Mouse (Mus musculus): ENCODE measurements around the gene Krtap5-4. TPM values are rescaled to one million over a fixed set of nuclear protein-coding genes. Genes with fewer than 3 reads are reported as not detected.

Krtap5-4 gene
- polyA plus RNA-seq, 1 experiment, result not detected

DNA sequence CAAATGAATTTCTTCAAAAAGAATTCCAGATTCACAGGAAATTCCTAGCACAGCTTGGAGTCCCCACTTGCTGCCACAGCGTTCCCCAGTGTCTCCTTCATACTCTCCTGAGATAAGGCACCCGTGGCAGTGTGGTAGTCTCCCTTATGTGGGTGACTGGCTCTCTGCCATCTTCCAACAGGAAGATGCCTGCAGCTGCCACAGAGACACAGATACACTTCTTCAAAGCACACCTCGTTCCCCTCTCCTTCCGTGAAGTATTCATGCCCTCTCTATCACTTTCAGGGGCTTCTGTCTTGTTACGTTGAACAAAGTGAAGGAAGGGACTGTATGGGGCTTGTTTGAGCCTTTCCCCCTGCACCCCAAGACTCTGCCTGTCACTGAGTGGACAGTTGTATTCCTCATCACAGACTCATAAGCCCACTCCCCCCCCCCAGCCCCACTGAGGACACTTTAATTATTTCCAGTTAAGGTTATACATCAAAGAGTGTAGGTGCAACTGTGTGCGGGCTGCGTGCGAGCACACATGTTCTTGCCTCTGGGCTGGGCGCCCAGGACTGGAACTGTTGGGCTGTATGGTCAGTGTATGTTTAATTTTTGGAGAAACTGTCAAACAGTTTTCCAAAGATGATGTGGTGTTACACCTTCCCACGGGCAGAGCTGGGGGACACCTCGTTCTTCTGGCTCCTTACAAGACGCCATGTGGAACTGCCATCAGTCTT is 20.2 kb downstream of the Krtap5-4 start:
- TF ChIP-seq GATA1 (IDR thresholded peaks at IDR 0.05; ENCODE audit: low read length), result no peak

DNA sequence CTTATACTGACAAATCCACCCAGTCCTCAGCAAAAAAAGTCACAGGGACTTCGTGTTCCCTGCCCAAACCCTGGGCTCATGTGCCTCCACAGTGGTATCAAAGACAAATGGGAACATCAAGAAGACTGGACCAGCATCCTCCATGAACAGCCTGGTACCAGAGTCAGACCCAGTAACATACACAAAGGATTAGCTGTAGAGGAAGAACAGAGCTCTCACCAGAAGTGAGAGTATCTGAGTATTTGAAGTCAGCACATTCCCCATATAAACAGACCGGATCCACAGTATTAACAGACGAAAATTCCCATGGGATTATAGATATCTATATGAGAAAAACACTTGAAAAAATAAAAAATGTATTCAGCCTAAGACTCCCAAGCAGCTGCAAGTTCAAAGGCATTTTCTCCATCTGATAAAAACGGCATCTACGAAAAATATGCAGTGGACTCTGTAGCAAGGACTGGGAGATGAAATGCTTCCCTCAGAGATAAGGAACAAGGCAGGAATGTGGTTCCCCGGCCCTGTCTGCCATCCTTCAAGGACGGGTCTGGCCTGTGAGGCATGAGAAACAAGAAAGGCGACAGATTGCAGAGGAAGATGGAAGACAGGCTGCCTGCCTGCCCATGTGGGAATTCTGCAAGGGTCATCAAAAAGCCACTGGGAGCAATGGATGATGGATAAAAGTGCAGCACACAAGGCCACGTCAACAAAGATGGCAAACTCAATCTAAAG is 23.5 kb downstream of the Krtap5-4 start:
- no peak for TF ChIP-seq GATA1 (IDR thresholded peaks at IDR 0.05; ENCODE audit: low read length)

DNA sequence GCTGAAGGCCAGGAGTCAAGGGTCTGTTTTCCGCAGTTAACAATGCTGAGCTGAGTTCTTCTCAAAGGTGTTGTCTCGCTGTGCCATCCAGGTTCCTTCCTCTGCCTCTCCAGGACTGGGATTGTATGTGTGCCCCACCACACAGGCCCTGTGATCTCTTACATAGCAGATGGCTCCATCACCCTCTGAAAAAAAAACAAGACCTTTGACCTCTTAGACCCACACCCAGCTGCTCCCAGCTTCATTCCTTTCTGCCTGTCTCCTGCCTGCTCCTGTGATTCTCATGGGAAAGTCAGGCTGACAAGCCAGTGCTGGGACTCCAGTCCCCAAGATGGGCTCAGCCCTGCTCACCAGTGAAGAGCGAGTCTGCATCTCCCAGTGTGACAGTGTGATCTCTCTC is 25.2 kb downstream of the Krtap5-4 start:
- no peak for TF ChIP-seq GATA1 (IDR thresholded peaks at IDR 0.05; ENCODE audit: low read length)

DNA sequence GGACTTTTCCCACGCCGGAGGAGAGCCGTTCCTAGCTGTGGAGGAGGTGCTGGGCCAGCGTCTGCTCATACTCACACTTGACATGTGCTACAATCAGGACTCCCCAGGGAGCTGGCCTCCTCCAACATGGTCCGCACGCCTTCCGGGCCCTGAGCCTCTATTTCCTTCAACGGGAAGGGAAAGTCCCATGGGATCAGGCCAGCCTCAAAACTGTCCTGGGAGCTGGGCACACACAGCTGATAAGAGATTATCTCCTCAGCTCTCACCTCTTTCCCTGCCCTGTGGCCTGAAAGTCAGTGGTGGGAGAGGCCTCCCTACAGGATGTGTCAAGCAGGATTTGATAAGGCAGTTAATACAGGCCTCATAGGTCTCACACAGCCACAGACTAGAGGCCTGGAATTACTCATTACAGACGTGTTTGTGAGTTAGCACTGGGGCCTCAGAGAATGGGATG is 26.9 kb downstream of the Krtap5-4 start:
- TF ChIP-seq GATA1 (IDR thresholded peaks at IDR 0.05; ENCODE audit: low read length), result peak; percentile 12

DNA sequence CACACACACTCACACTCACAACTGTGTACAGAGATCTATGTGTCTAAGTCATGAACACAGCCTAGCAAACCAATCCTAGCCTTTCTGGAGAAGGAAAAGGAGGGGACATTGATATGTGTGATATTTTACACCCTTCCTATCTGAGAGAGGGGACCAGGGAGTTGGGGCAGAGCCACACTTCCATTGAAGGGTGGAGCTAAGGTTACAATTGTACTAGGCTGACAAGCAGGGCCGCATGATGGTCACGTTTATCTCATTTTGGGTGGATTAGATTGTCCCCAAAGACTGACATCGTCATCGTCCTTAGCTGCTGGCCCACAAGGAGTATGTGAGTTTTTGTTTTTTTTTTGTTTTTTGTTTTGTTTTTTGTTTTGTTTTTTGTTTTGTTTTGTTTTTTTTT is 27.9 kb downstream of the Krtap5-4 start:
- no peak for TF ChIP-seq GATA1 (IDR thresholded peaks at IDR 0.05; ENCODE audit: low read length)

DNA sequence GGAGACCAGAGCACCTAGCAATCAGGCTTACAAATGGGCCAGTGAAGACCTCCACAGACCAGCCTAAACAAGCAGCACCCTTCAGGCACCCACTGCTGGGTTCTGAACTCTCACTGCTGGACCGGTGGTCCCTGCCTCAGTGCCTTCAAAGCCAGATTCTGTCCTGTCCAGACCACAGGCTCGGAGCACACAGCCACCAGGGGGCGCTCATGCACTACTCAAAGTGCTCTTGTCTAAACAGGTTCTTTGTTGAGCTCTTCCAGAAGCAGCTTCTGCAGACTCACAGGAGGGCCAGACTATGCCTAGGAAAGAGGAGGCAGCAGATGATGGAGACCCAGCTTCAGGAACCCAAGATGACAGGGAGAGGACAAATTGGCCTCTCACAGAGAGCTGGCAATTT is 30.9 kb downstream of the Krtap5-4 start:
- TF ChIP-seq GATA1 (IDR thresholded peaks at IDR 0.05; ENCODE audit: low read length), result no peak

DNA sequence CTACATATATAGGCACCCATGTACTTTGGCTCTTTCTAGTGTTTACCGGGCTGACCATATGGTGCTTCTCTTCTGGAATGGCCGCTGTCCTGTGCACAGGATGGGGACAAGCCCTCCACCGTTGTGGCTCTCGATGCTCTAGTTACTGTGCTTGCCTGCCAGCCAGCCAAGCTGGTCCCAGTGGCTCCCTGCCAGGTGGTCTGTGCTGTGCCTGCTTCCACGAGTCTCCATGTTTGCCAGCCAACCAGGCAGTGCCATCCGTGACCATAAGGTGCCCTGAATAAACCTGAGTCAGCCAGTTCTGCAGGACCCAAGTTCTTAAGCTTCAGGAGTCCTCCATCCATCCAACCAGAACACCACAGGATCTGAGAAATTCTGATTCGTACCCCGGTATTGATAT is 31.8 kb downstream of the Krtap5-4 start:
- TF ChIP-seq GATA1 (IDR thresholded peaks at IDR 0.05; ENCODE audit: low read length), result no peak

DNA sequence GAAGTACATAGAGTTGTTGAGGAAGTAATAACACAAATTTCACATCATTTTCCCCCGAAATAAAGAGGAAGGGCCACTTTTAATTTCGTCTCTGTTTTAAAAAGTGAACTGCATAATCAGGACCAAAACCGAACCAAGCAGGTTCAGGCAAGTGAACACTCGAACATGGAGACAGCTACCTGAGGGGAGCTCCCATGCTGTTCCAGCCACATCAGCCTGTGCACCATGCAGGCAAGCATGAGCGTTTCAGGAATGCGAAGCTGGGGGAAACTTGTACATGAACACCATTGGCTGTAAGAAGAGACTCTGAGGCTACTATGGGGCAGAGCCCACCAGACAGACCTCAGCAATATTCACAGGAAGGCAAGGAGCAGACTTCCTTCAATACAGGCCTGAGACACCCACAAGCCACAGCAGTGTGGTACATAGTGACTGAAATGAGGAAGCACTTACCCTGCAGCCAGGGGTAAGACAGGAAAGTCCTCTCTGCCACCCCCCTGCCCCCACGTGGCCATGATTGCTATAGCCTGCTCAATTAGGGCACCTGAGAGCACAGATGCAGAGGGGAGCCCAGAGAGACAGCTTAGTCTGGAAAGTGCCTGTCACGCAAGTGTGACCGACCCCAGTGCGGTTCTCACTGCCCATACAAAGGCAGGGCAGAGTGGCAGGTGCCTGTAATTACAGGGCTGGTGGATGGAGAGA is 37.1 kb downstream of the Krtap5-4 start:
- TF ChIP-seq GATA1 (IDR thresholded peaks at IDR 0.05; ENCODE audit: low read length), result no peak

DNA sequence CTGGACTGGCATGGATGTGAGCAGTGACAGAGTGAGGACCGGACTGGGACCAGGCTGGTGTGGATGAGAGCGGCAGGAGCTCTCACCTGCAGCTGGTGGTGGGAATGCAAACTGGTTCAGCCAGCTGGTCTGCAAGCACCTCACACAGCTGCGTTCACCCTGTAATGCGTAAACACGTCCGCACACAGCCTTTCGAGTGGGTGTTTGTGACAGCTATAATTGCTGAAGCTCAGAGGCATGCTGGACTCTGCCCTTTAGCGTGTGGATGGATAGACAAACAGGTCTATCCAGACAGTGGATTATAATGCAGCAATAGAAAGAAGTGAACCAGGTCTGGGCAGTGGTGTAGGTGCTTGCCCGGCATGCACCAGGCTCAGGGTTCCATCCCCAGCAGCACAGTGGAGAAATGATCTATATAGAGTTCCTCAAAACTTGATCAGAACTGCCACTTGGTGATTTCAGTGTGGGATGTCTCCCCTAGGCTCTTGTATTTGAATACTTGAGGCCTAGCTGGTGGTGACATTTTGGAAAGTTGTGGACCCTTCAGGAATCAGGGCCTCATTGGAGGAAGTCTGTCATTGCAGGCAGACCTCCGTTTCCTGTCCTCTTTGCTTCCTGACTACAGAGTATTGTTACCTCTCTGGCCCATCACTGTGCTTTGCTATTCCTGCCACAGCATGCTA is 38.4 kb downstream of the Krtap5-4 start:
- no peak for TF ChIP-seq GATA1 (IDR thresholded peaks at IDR 0.05; ENCODE audit: low read length)

DNA sequence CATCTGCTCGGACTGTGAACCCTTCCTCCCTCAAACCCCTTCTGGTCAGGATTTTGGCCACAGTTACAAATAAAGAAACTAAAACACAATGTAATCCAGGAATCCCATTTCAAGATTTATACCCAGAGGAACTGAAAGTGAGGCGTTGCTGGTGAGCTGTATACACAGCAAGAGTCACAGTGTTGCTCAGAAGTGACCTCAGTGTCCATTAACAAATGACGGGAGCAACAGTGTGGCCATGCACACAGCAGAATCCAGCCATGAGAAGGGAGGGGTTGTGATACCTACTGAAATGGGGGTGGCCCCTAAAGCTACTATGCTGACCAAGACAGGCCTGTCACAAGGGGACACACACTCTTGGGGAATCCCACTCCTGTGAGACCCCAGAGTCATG is 38.9 kb downstream of the Krtap5-4 start:
- no peak for TF ChIP-seq GATA1 (IDR thresholded peaks at IDR 0.05; ENCODE audit: low read length)

DNA sequence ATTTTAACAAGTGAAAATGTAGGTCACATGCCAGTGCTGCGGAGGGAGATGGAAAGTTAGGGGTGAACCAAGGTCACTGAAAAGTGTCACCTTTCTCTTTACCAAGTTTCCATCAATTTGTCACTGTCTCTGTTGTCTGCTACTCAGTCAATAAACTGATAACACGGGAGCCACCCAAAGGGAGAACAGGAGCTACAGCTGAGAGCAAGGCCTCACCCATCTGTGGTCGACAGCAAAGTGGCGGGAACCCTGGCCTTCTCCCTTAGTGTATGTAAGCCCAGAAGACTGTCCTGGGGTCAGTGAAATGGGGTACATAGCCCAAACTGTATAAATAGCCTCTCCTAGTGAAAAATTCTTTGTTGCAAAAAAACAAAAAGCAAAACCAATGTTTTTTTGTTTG is 44.2 kb downstream of the Krtap5-4 start:
- TF ChIP-seq GATA1 (IDR thresholded peaks at IDR 0.05; ENCODE audit: low read length), result no peak

DNA sequence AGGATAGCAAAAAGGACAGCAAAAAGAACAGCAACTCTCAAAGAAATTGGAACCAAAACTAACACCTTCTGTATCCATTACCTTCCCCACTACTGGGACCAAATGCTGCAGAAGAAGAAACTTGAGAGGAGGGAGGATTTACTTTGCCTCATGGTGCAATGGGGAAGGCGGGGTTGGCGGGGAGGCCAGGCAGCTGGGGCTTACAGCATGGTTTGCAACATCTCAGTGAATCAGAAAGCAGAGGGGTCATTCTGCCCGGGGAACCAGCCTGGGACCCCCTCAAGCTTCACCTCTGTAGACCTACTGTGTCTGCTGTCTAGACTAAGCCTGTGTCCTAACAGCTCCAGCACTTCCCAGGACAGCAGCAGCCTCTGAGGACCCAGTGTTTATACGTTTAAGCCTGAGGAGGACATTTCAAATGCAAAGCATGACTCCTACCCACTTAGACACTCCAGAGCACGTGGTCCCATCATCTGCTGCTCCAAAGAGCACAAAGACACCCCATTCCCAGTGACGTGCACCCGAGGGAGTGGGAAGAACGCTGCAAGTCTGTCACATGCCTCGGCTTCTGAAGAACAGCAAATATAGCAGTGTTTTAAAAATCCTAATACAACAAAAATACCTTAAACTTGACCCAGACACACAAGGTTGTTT is 46.1 kb downstream of the Krtap5-4 start:
- no peak for TF ChIP-seq GATA1 (IDR thresholded peaks at IDR 0.05; ENCODE audit: low read length)

DNA sequence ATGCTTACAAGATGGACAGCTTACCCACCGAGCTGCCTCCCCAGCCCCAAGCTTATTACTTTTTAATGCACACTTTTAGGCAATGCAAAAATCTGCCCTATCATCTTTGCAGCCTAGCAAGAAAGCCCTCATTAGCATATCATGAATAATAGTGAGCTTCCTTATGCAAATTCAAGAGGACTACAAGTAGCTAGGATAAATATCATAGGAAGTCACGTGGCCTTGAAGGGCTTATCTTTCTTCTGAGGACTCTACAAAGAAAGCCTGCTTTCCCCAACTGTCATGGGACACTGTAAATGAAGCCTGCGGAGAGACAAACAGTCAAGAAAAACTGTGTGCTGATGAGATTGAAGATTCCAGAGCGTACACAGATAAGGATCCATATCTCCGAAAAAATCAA is 48.2 kb downstream of the Krtap5-4 start:
- TF ChIP-seq GATA1 (IDR thresholded peaks at IDR 0.05; ENCODE audit: low read length), result peak; percentile 40

DNA sequence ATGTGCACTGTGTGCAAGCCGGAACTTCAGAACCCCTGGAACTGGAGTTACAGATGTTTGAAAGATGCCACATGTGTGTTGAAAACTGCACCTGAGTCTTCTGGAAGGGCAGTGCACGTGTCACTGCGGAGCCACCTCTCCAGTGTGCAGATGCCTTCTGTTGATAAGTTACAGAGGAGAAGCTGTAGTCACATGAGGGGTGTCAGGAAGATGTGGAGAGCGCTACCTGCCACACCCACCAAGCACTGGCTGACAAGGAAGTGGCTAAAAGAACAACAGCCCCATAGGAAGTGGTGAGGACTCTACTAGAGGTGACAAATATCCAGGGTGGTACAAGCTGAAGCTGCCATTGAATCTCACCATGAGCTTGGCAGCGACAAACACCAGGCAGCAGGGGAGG is 50.5 kb downstream of the Krtap5-4 start:
- TF ChIP-seq GATA1 (IDR thresholded peaks at IDR 0.05; ENCODE audit: low read length), result no peak

Other genes with a start within 250 kb of the Krtap5-4 start
- gene Mob2, start 242.5 kb upstream of the Krtap5-4 start, polyA plus RNA-seq (2012), result 38.6 and 39.4 TPM in 2 replicates
- 0.24 and 0.28 TPM in 2 replicates for gene Dusp8, start 207.7 kb upstream of the Krtap5-4 start, polyA plus RNA-seq (2012)
- gene Gm45618, start 182.8 kb upstream of the Krtap5-4 start, polyA plus RNA-seq (2012), result not detected in 2 replicates
- gene Gm39115, start 167.5 kb upstream of the Krtap5-4 start, polyA plus RNA-seq (2012), result not detected in 2 replicates
- gene Gm45337, start 158.9 kb upstream of the Krtap5-4 start, polyA plus RNA-seq (2012), result not detected in 2 replicates
- not detected in 2 replicates for gene Gm29735, start 146.4 kb upstream of the Krtap5-4 start, polyA plus RNA-seq (2012)
- gene Gm4553, start 137.8 kb upstream of the Krtap5-4 start, polyA plus RNA-seq (2012), result not detected in 2 replicates
- not detected in 2 replicates for gene Krtap5-2, start 127.5 kb upstream of the Krtap5-4 start, polyA plus RNA-seq (2012)
- not detected in 2 replicates for gene Gm10153, start 113.2 kb upstream of the Krtap5-4 start, polyA plus RNA-seq (2012)
- gene Krtap5-3, start 102.2 kb upstream of the Krtap5-4 start, polyA plus RNA-seq (2012), result not detected in 2 replicates
- gene Gm7579, start 91.7 kb upstream of the Krtap5-4 start, polyA plus RNA-seq (2012), result not detected in 2 replicates
- not detected in 2 replicates for gene Krtap5-5, start 73.6 kb upstream of the Krtap5-4 start, polyA plus RNA-seq (2012)
- gene Gm40460, start 62.5 kb upstream of the Krtap5-4 start, polyA plus RNA-seq (2012), result not detected in 2 replicates
- not detected in 2 replicates for gene Gm2431, start 45.2 kb upstream of the Krtap5-4 start, polyA plus RNA-seq (2012)
- not detected in 2 replicates for gene Gm4559, start 29.2 kb upstream of the Krtap5-4 start, polyA plus RNA-seq (2012)
- not detected in 2 replicates for gene Krtap5-1, start 6.4 kb upstream of the Krtap5-4 start, polyA plus RNA-seq (2012)
- gene Ifitm10, start 70.2 kb downstream of the Krtap5-4 start, polyA plus RNA-seq (2012), result 0.06 TPM in 1 of 2 replicates, not detected in the other
- gene Gm49369, start 79.1 kb downstream of the Krtap5-4 start, polyA plus RNA-seq (2012), result 24.2 and 26.1 TPM in 2 replicates
- 33.0 and 46.6 TPM in 2 replicates for gene Ctsd, start 84.5 kb downstream of the Krtap5-4 start, polyA plus RNA-seq (2012)
- not detected in 2 replicates for gene Syt8, start 131.3 kb downstream of the Krtap5-4 start, polyA plus RNA-seq (2012)
- gene Tnni2, start 138.3 kb downstream of the Krtap5-4 start, polyA plus RNA-seq (2012), result not detected in 2 replicates
- not detected in 2 replicates for gene Lsp1, start 157.3 kb downstream of the Krtap5-4 start, polyA plus RNA-seq (2012)
- gene Tnnt3, start 195.3 kb downstream of the Krtap5-4 start, polyA plus RNA-seq (2012), result not detected in 2 replicates
- gene Mrpl23, start 229.1 kb downstream of the Krtap5-4 start, polyA plus RNA-seq (2012), result 11.7 and 37.4 TPM in 2 replicates